Mouse (Mus musculus) 3T3-L1 (cell line): Measurements from ENCODE around the gene Cntn3.
"Not testable (repeated sequence)": the region's sequence is repeated elsewhere in the genome, so short reads cannot be mapped to it uniquely, and the experiment has no call there.

Experiments used
- DNase-seq: peaks from one replicate; pipeline ENCODE4 v3.0.0-alpha.2; 2015; ENCODE audit warnings: low read depth, low spot score

The Cntn3 gene

GRCm38 (mm10) chr6:102573001-102573400 is at the start of gene Cntn3:
Gene Cntn3, minus strand, starts transcription at chr6:102573101.
- not testable (repeated sequence) for DNase-seq

GRCm38 (mm10) chr6:102600773-102601172 is 27.9 kb upstream of the Cntn3 start:
- no peak for DNase-seq

- DNase-seq = no peak
Measured at GRCm38 (mm10) chr6:102597756-102598155, 24.9 kb upstream of the Cntn3 start.

GRCm38 (mm10) chr6:102590151-102590550 is 17.2 kb upstream of the Cntn3 start:
- DNase-seq = no peak

GRCm38 (mm10) chr6:102589311-102589710 is 16.4 kb upstream of the Cntn3 start:
- DNase-seq = no peak

- no peak for DNase-seq
Measured at GRCm38 (mm10) chr6:102586056-102586455, 13.2 kb upstream of the Cntn3 start.

- DNase-seq = no peak
Measured at GRCm38 (mm10) chr6:102583578-102583977, 10.7 kb upstream of the Cntn3 start.

GRCm38 (mm10) chr6:102567496-102567895 is 5.4 kb downstream of the Cntn3 start:
- DNase-seq = no peak

- no peak for DNase-seq
Measured at GRCm38 (mm10) chr6:102565228-102565627, 7.7 kb downstream of the Cntn3 start.

- DNase-seq = no peak
Measured at GRCm38 (mm10) chr6:102564011-102564731, 8.7 kb downstream of the Cntn3 start.

- no peak for DNase-seq
Measured at GRCm38 (mm10) chr6:102563431-102563830, 9.5 kb downstream of the Cntn3 start.

- no peak for DNase-seq
Measured at GRCm38 (mm10) chr6:102557521-102557920, 15.4 kb downstream of the Cntn3 start.

GRCm38 (mm10) chr6:102556497-102556896 is 16.4 kb downstream of the Cntn3 start:
- DNase-seq = no peak

- no peak for DNase-seq
Measured at GRCm38 (mm10) chr6:102555814-102556437, 17.0 kb downstream of the Cntn3 start.

- no peak for DNase-seq
Measured at GRCm38 (mm10) chr6:102555067-102555657, 17.7 kb downstream of the Cntn3 start.

GRCm38 (mm10) chr6:102541633-102542412 is 31.1 kb downstream of the Cntn3 start:
- no peak for DNase-seq

- DNase-seq = no peak
Measured at GRCm38 (mm10) chr6:102535599-102535998, 37.3 kb downstream of the Cntn3 start.

GRCm38 (mm10) chr6:102523037-102523436 is 49.9 kb downstream of the Cntn3 start:
- no peak for DNase-seq

GRCm38 (mm10) chr6:102520977-102521376 is 51.9 kb downstream of the Cntn3 start:
- no peak for DNase-seq

- DNase-seq = no peak
Measured at GRCm38 (mm10) chr6:102515231-102515630, 57.7 kb downstream of the Cntn3 start.

GRCm38 (mm10) chr6:102512085-102512484 is 60.8 kb downstream of the Cntn3 start:
- DNase-seq = no peak

GRCm38 (mm10) chr6:102485509-102485908 is 87.4 kb downstream of the Cntn3 start:
- no peak for DNase-seq
